Comparison of ENCODE assay signal across 33 mouse cellular contexts in genomic region chr3:125828051-125828450, GRCm38 (mm10).
"Had no signal": no experiment of that assay in that cellular context is flagged by ENCODE, and none has a peak within 500 bp of the region (broad histone marks: within the 10 kb centered on the region; RNA-seq: fewer than 3 reads in every experiment).

No protein-coding gene starts in this region.

- H3K27ac ChIP-seq: heart, embryonic 10.5 days; heart, embryonic 13.5 days; heart, embryonic 15.5 days; hindbrain, embryonic 10.5 days; hindbrain, embryonic 12.5 days; hindbrain, embryonic 13.5 days; hindbrain, embryonic 15.5 days; intestine, embryonic 15.5 days; kidney, embryonic 15.5 days; kidney, postnatal 0 days; layer of hippocampus, adult 2 months; left cerebral cortex, adult 2 months had no signal

- H3K4me1 ChIP-seq: heart, embryonic 10.5 days; heart, embryonic 12.5 days; heart, embryonic 15.5 days; hindbrain, embryonic 10.5 days; hindbrain, embryonic 12.5 days; hindbrain, embryonic 13.5 days; hindbrain, embryonic 15.5 days; intestine, embryonic 15.5 days; kidney, embryonic 15.5 days had no signal

- DNase-seq: heart, postnatal 10 days; heart, postnatal 14 days; heart, postnatal 36 days; heart, postnatal 4 days; kidney, adult 11 months; kidney, adult 18-20 months; kidney, adult 2 months; kidney, adult 8-10 months; kidney, adult 9 months; kidney, postnatal 10 days; kidney, postnatal 14 days; kidney, postnatal 25 days; kidney, postnatal 36 days; kidney, postnatal 4 days; layer of hippocampus, adult 9-11 months; layer of hippocampus, postnatal 36 days had no signal

- H3K9me3 ChIP-seq: heart, embryonic 10.5 days; heart, embryonic 12.5 days; heart, embryonic 13.5 days; heart, embryonic 15.5 days; hindbrain, embryonic 10.5 days; hindbrain, embryonic 12.5 days; hindbrain, embryonic 13.5 days; hindbrain, embryonic 15.5 days; intestine, embryonic 15.5 days; kidney, embryonic 15.5 days had no signal

- ATAC-seq: inflammation-experienced regulatory T-cells, adult 6 months; intestine, embryonic 15.5 days; intestine, embryonic 16.5 days; intestine, postnatal 0 days had no signal

- H3K36me3 ChIP-seq: heart, embryonic 10.5 days; heart, embryonic 12.5 days; heart, embryonic 13.5 days; heart, embryonic 15.5 days; hindbrain, embryonic 10.5 days; hindbrain, embryonic 12.5 days; hindbrain, embryonic 13.5 days; hindbrain, embryonic 15.5 days; intestine, embryonic 15.5 days; kidney, embryonic 15.5 days had no signal

- H3K9ac ChIP-seq: heart, embryonic 12.5 days; heart, embryonic 13.5 days; heart, embryonic 15.5 days; hindbrain, embryonic 12.5 days; hindbrain, embryonic 13.5 days; hindbrain, embryonic 15.5 days; intestine, embryonic 15.5 days; kidney, embryonic 15.5 days had no signal

- H3K4me3 ChIP-seq: heart, embryonic 10.5 days; heart, embryonic 12.5 days; heart, embryonic 13.5 days; heart, embryonic 15.5 days; hindbrain, embryonic 10.5 days; hindbrain, embryonic 12.5 days; hindbrain, embryonic 13.5 days; hindbrain, embryonic 15.5 days; intestine, embryonic 15.5 days; kidney, embryonic 15.5 days; layer of hippocampus, adult 2 months; left cerebral cortex, adult 2 months had no signal

- H3K4me2 ChIP-seq: heart, embryonic 11.5 days; heart, embryonic 12.5 days; heart, embryonic 13.5 days; heart, embryonic 15.5 days; hindbrain, embryonic 12.5 days; hindbrain, embryonic 13.5 days; hindbrain, embryonic 15.5 days; intestine, embryonic 15.5 days; kidney, embryonic 15.5 days had no signal

- H3K27me3 ChIP-seq: heart, embryonic 12.5 days; heart, embryonic 13.5 days; heart, embryonic 15.5 days; hindbrain, embryonic 12.5 days; hindbrain, embryonic 13.5 days; hindbrain, embryonic 15.5 days; intestine, embryonic 15.5 days; kidney, embryonic 15.5 days had no signal
